Mouse (Mus musculus) naive thymus-derived CD4-positive, alpha-beta T cell, adult 2 months (primary cell): ENCODE data around the gene Epb41l1.

Experiments used
- DNase-seq: peaks from one replicate; pipeline ENCODE4 v3.0.0-alpha.2; 2011; ENCODE audit warnings: low read depth

Epb41l1 gene

GRCm38 (mm10) chr2:156487589-156488160, 67.0 kb downstream of the Epb41l1 start:
- no peak for DNase-seq

- DNase-seq, result no peak
These were observed 67.6 kb downstream of the Epb41l1 start for GRCm38 (mm10) chr2:156488166-156488814.

GRCm38 (mm10) chr2:156490176-156490575, 69.5 kb downstream of the Epb41l1 start:
- DNase-seq, result no peak

GRCm38 (mm10) chr2:156491796-156492195, 71.1 kb downstream of the Epb41l1 start:
- DNase-seq, result no peak

- no peak for DNase-seq
These were observed 73.1 kb downstream of the Epb41l1 start for GRCm38 (mm10) chr2:156493766-156494165.

- DNase-seq, result no peak
These were observed 73.8 kb downstream of the Epb41l1 start for GRCm38 (mm10) chr2:156494465-156494864.

GRCm38 (mm10) chr2:156494875-156495274, 74.2 kb downstream of the Epb41l1 start:
- DNase-seq, result no peak

GRCm38 (mm10) chr2:156496816-156497566, 76.3 kb downstream of the Epb41l1 start:
- DNase-seq, result no peak

- peak; percentile 42 for DNase-seq
These were observed 77.2 kb downstream of the Epb41l1 start for GRCm38 (mm10) chr2:156497915-156498314.

- DNase-seq, result no peak
These were observed 80.3 kb downstream of the Epb41l1 start for GRCm38 (mm10) chr2:156501025-156501424.

- no peak for DNase-seq
These were observed 84.8 kb downstream of the Epb41l1 start for GRCm38 (mm10) chr2:156505533-156505932.

- DNase-seq, result no peak
These were observed 91.3 kb downstream of the Epb41l1 start for GRCm38 (mm10) chr2:156512028-156512427.

- no peak for DNase-seq
These were observed 91.9 kb downstream of the Epb41l1 start for GRCm38 (mm10) chr2:156512561-156512960.

- DNase-seq, result no peak
These were observed 94.4 kb downstream of the Epb41l1 start for GRCm38 (mm10) chr2:156515102-156515501.

GRCm38 (mm10) chr2:156515565-156516185, 95.0 kb downstream of the Epb41l1 start:
- peak; percentile 74 for DNase-seq

GRCm38 (mm10) chr2:156516678-156517077, 96.0 kb downstream of the Epb41l1 start:
- peak; percentile 48 for DNase-seq

- DNase-seq, result no peak
These were observed 97.6 kb downstream of the Epb41l1 start for GRCm38 (mm10) chr2:156518306-156518705.

- DNase-seq, result no peak
These were observed 98.9 kb downstream of the Epb41l1 start for GRCm38 (mm10) chr2:156519584-156519983.

GRCm38 (mm10) chr2:156522994-156523393, 102.3 kb downstream of the Epb41l1 start:
- DNase-seq, result no peak

- no peak for DNase-seq
These were observed 103.4 kb downstream of the Epb41l1 start for GRCm38 (mm10) chr2:156524078-156524477.

- peak; percentile 61 for DNase-seq
These were observed 109.0 kb downstream of the Epb41l1 start for GRCm38 (mm10) chr2:156529726-156530125.

- no peak for DNase-seq
These were observed 112.5 kb downstream of the Epb41l1 start for GRCm38 (mm10) chr2:156533160-156533559.
